Mouse (Mus musculus) spleen, adult 2 months (tissue): ENCODE measurements at regions not wholly inside any gene's neighbourhood (a gene's known extent, or its start where the extent isn't known, plus 50 kb on each side); places are given as distances from the start of the nearest gene placed in this dataset.

Experiments used
- DNase-seq, 2 experiments: peaks; one replicate each; pipeline versions ENCODE4 v3.0.0 to v3.0.0-alpha.2; 2012 to 2021; ENCODE audit warnings: low spot score in 2 of 2, low read depth in 1 of 2
- H3K27ac ChIP-seq: fragments of 200-500 bp; 2 replicates; pipeline ENCODE4 v1.5.1; 2012; ENCODE audit warnings: low read length, inconsistent platforms; ENCODE audit not compliant: insufficient read depth
- H3K27me3 ChIP-seq: fragments of 200-500 bp; 2 replicates; pipeline ENCODE4 v1.6.1; 2012; ENCODE audit warnings: mild to moderate bottlenecking, moderate library complexity, low read length, inconsistent platforms; ENCODE audit not compliant: control insufficient read depth, insufficient read depth
- H3K36me3 ChIP-seq: fragments of 200-500 bp; 2 replicates; pipeline ENCODE4 v1.6.1; 2012; ENCODE audit warnings: mild to moderate bottlenecking, low read length, inconsistent platforms; ENCODE audit not compliant: control insufficient read depth, insufficient read depth
- H3K4me1 ChIP-seq: fragments of 200-500 bp; 2 replicates; pipeline ENCODE4 v1.6.1; 2011; ENCODE audit warnings: inconsistent platforms; ENCODE audit not compliant: control insufficient read depth, insufficient read depth, insufficient read length
- H3K4me3 ChIP-seq: fragments of 200-500 bp; 2 replicates; pipeline ENCODE4 v1.5.1; 2011; ENCODE audit warnings: mild to moderate bottlenecking, inconsistent platforms; ENCODE audit not compliant: insufficient read depth, insufficient read length; ENCODE audit errors: extremely low read depth
- CTCF ChIP-seq: fragments of 200-500 bp; IDR thresholded peaks from 2 replicates; pipeline ENCODE4 v1.5.1; 2011; ENCODE audit warnings: mild to moderate bottlenecking, inconsistent platforms; ENCODE audit not compliant: insufficient read depth, insufficient read length, insufficient replicate concordance; ENCODE audit errors: extremely low read depth
- POLR2A ChIP-seq: fragments of 200-500 bp; IDR thresholded peaks from 2 replicates; pipeline ENCODE4 v1.6.1; 2011; ENCODE audit warnings: low read depth, low read length, inconsistent platforms
- WGBS: fragments of 180-500 bp; shearing (Covaris S2); methylation state at CpG from one replicate; pipeline ENCODE4 v1.1.7; 2018; 5-methylcytosine and 5-hydroxymethylcytosine counted together

GRCm38 (mm10) chr10:9166017-9166416, 280.1 kb upstream of the Sash1 start:
- Histone ChIP-seq H3K27ac (no peak overlapping the region), H3K27me3 (no peaks in the 10 kb centered on the region), H3K4me1 (no peaks in the 10 kb centered on the region), H3K36me3 (no peaks in the 10 kb centered on the region), H3K4me3 (no peak overlapping the region)
- whole genome bisulfite sequencing, result 90% methylated on average over 12 of the region's 12 CpGs
- TF ChIP-seq CTCF (no peak), POLR2A (no peak)
- no peak for DNase-seq

DNA sequence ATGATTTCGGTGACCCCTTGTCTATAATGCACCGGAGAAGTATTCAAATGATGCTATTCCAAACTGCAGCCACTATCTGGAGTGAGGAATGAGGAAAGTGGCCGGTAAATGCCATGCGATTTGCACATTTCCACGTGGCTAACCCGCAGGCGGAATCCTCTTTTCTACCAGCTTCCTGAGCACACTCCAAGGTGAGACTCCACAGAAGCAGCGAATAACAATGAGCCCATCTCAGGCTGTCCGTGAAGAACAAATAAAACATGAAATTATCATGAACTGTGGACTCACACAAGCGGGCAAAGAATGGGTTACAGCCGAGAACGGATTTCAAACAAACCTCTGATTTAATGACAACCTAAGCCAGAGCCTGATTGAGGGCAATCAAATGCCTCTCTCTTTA, 279.7 kb upstream of the Sash1 start:
- H3K4me1 ChIP-seq, result no peaks in the 10 kb centered on the region
- TF ChIP-seq CTCF, result no peak
- TF ChIP-seq POLR2A, result no peak

DNA sequence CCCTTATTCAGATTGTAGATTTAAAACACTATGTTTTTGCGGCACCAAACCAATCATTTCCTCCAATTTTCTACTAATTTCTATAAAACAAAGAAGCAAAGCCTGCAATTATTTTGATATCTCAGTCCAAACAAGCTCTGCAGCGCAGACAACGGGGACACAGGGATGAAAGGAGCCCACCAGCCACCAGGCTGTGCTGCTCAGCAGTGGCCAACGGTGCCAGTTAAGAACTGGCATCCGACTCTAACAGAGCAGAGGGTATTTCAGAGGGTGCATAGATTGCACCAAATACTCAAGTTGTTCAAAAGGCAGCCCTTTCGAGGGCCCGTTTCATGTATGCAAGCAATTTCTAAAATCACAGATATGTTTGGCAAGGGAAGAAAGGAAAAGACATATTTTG, 278.5 kb upstream of the Sash1 start:
- Histone ChIP-seq H3K36me3 (no peaks in the 10 kb centered on the region), H3K4me1 (no peaks in the 10 kb centered on the region), H3K4me3 (no peak overlapping the region), H3K27me3 (no peaks in the 10 kb centered on the region), H3K27ac (no peak overlapping the region)
- WGBS, result 85% methylated on average over 7 of the region's 7 CpGs
- DNase-seq, result no peak
- no peak for TF ChIP-seq POLR2A

More for the DNA sequence above, 279.7 kb upstream of the Sash1 start:
- 88% methylated on average over 12 of the region's 12 CpGs for WGBS
- no peak for DNase-seq
- H3K36me3 ChIP-seq, result no peaks in the 10 kb centered on the region
- H3K4me3 ChIP-seq, result no peak overlapping the region
- no peak overlapping the region for H3K27ac ChIP-seq
- H3K27me3 ChIP-seq, result no peaks in the 10 kb centered on the region

- Histone ChIP-seq H3K4me3 (no peak overlapping the region), H3K27me3 (no peaks in the 10 kb centered on the region), H3K4me1 (no peaks in the 10 kb centered on the region), H3K36me3 (no peaks in the 10 kb centered on the region), H3K27ac (no peak overlapping the region)
- no peak for DNase-seq
- WGBS, result 94% methylated on average over 7 of the region's 7 CpGs
- TF ChIP-seq POLR2A (no peak), CTCF (no peak)
Measured at GRCm38 (mm10) chr10:9161597-9161996, 275.7 kb upstream of the Sash1 start.

DNA sequence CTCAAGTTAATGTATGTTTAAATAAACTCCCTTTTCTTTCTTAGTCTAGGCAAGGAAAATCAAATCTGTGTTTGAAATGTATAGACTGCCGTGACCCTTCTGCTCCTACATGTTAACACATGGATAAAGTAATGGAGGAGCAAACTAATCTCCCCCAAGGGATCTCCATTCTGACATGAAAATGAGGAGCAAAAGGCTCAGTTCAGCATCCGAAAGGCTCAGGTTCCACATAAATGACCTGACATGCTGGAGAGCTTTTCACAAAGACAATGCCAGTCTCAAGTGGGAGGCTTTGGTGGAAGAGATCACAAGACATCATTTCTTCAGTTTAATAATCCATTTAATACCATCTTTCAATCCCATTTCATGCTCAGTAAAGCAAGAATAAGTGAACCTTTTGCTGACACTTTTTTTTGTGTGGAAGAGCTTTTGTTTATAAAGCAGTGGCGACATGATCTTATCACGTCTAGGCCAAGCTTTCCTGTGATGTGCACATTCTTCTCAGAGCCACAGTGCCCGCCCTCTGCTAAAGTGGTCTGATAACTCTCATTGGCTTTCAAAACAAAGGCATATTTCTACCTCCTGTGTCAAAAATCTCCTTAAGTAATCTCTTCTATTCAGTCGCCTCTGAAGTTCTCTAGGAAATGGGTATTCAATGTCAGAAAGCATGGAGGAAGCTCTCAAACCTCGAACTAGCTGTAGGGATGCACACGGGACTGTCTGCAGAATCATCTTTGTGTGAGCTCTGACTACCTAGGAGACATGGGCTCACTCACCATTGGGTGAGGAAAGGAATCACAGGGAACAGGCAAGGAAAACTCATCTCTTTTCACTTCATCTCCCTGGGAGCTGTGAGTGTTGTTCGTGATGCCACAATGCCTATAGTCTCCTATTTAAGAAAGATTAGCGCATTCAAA, 271.7 kb upstream of the Sash1 start:
- WGBS, result 78% methylated on average over 10 of the region's 10 CpGs
- Histone ChIP-seq H3K4me3 (no peak overlapping the region), H3K27me3 (no peaks in the 10 kb centered on the region), H3K4me1 (no peaks in the 10 kb centered on the region), H3K27ac (no peak overlapping the region), H3K36me3 (no peaks in the 10 kb centered on the region)
- TF ChIP-seq CTCF (no peak), POLR2A (no peak)
- DNase-seq, result no peak

- Histone ChIP-seq H3K27me3 (no peaks in the 10 kb centered on the region), H3K36me3 (no peaks in the 10 kb centered on the region), H3K27ac (no peak overlapping the region), H3K4me3 (no peak overlapping the region), H3K4me1 (no peaks in the 10 kb centered on the region)
- 20% methylated on average over 2 of the region's 2 CpGs for WGBS
- no peak for DNase-seq
- no peak for TF ChIP-seq POLR2A
- no peak for TF ChIP-seq CTCF
Measured at GRCm38 (mm10) chr10:9136099-9136498, 250.2 kb upstream of the Sash1 start.

DNA sequence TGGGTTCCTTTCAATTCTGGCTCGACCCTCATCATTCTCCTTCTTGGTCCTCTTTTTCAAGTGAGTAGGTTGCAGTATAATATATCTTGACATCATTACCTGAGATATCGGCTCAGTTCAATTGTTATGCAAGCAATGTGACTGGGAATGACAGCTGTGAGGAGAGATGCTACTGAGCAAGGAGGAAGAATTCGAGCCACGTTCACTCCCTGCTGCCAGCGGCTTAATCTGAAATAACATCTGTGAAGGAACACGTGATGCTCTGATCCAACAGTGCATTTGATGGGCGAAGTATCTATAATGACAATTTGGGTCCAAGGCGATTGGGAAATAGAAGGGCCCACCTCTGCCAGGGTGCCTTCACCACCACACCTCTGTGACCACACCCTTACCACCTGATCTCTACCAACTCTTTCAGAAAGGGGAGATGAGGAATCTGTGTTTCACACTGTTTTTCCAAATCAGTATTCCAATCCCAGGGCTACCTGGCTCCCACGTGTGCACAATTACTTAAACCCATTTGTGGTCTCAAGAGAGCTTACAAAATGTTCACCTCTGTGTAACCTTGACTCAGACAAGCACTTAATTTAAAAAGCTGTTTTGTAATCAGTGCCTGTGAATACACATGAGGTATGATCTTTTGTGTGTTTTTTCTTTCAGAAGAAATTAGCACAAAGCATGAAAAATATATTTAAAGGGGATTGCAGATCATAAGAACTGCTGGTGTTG, 248.6 kb upstream of the Sash1 start:
- Histone ChIP-seq H3K36me3 (no peaks in the 10 kb centered on the region), H3K27ac (no peak overlapping the region), H3K27me3 (no peaks in the 10 kb centered on the region), H3K4me3 (no peak overlapping the region; the same call in 1 of the 2 replicates), H3K4me1 (no peaks in the 10 kb centered on the region)
- DNase-seq, result no peak
- TF ChIP-seq POLR2A (no peak), CTCF (no peak)
- WGBS, result 80% methylated on average over 9 of the region's 9 CpGs
